Mouse (Mus musculus) hindbrain, embryonic 14.5 days (tissue): ENCODE results near the gene H2-M10.5. TPM values are rescaled to one million over a fixed set of nuclear protein-coding genes. Genes with fewer than 3 reads are reported as not detected.
"Not testable (repeated sequence)": the region's sequence is repeated elsewhere in the genome, so short reads cannot be mapped to it uniquely, and the experiment has no call there.

Experiments used
- ATAC-seq: fragments of 200-750 bp; cut with Nextera tagmentation; 2 replicates; pipeline ENCODE4 v1.8.0; 2017; ENCODE audit warnings: moderate number of reproducible peaks, mild to moderate bottlenecking, moderate TSS enrichment, moderate library complexity; ENCODE audit not compliant: low FRiP score
- DNase-seq: peaks from one replicate; pipeline ENCODE4 v3.0.0-alpha.2; 2015; ENCODE audit warnings: low spot score
- H3K27ac ChIP-seq: fragments of 300-500 bp; sonication (generic); 2 replicates; pipeline ENCODE4 v1.5.1; 2014; ENCODE audit warnings: mild to moderate bottlenecking, moderate library complexity
- H3K27me3 ChIP-seq: fragments of 300-500 bp; sonication (generic); 2 replicates; pipeline ENCODE4 v1.6.1; 2014; ENCODE audit warnings: mild to moderate bottlenecking, low read length, mixed read lengths; ENCODE audit not compliant: control insufficient read depth, insufficient read depth
- H3K36me3 ChIP-seq: fragments of 300-500 bp; sonication (generic); replicated peaks from 2 replicates; pipeline ENCODE4 v1.6.1; 2014; ENCODE audit not compliant: control insufficient read depth, insufficient read depth
- H3K4me1 ChIP-seq: fragments of 300-500 bp; sonication (generic); replicated peaks from 2 replicates; pipeline ENCODE4 v1.6.1; 2014; ENCODE audit warnings: antibody characterized with exemption, low read length, mixed read lengths; ENCODE audit not compliant: control insufficient read depth, insufficient read depth
- H3K4me2 ChIP-seq: fragments of 300-500 bp; sonication (generic); replicated peaks from 2 replicates; pipeline ENCODE4 v1.6.1; 2014; ENCODE audit warnings: mild to moderate bottlenecking, moderate library complexity
- H3K4me3 ChIP-seq: fragments of 300-500 bp; sonication (generic); replicated peaks from 2 replicates; pipeline ENCODE4 v1.5.1; 2014; ENCODE audit warnings: mild to moderate bottlenecking, low read length
- H3K9ac ChIP-seq: fragments of 300-500 bp; sonication (generic); 2 replicates; pipeline ENCODE4 v1.6.1; 2014
- H3K9me3 ChIP-seq: fragments of 300-500 bp; sonication (generic); 2 replicates; pipeline ENCODE4 v1.6.1; 2016; ENCODE audit warnings: low read length; ENCODE audit not compliant: control insufficient read depth
- WGBS: fragments of 180-500 bp; shearing (Covaris S2); extraction: QIAGEN DNeasy Blood & Tissue Kit; methylation state at CpG from one replicate; pipeline ENCODE4 v1.1.7; 2014; 5-methylcytosine and 5-hydroxymethylcytosine counted together
- polyA plus RNA-seq: library from polyadenylated mRNA; unstranded; fragments of >200 nt; fragmentation: Nextera tagmentation; extraction: Ambion mirVana; gene quantifications from 2 replicates; pipeline ENCODE4 v1.2.1, GENCODE M21; 2014

Gene H2-M10.5
- polyA plus RNA-seq = not detected in 2 replicates

DNA sequence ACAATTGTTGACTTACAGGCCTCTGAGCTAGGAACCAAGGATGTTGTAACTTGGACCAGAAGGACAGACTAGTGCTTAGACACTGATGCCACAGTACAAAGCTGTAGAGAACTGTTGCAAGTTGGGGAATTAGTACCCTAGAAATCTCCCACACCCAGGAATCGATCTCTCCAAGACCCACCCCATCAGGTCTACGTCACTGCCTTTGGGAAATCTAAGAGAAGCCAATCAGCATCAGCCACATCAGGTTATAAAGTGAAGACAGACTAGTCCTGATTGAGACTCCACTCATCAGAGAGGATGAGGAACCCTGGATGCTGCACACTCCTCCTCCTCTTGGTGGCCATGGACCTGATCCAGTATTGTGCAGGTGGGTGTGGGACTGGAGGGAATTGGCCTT, at the start of gene H2-M10.5:
TSS of gene H2-M10.5 (plus strand) at position 301 of the 400 bp plus-strand sequence.
- 92% methylated on average over 2 of the region's 2 CpGs for WGBS
- not testable (repeated sequence) for H3K27ac ChIP-seq, H3K9ac ChIP-seq, H3K4me3 ChIP-seq, H3K27me3 ChIP-seq, H3K36me3 ChIP-seq, H3K4me2 ChIP-seq, ATAC-seq, H3K4me1 ChIP-seq, H3K9me3 ChIP-seq, DNase-seq

- Histone ChIP-seq H3K9me3 (no peaks in the 10 kb centered on the region), H3K4me1 (no peaks in the 10 kb centered on the region), H3K27me3 (no peaks in the 10 kb centered on the region), H3K36me3 (no peaks in the 10 kb centered on the region), H3K4me3 (no peak overlapping the region), H3K27ac (no peak overlapping the region), H3K9ac (no peak overlapping the region), H3K4me2 (no peak overlapping the region)
- 23% methylated on average over 2 of the region's 2 CpGs for WGBS
- ATAC-seq = no peak
- DNase-seq = peak; percentile 60
Measured at GRCm38 (mm10) chr17:36726046-36726445, 46.7 kb upstream of the H2-M10.5 start.

- 48% methylated on average over 2 of the region's 2 CpGs for WGBS
- Histone ChIP-seq H3K27ac (no peak overlapping the region), H3K4me1 (no peaks in the 10 kb centered on the region), H3K9ac (no peak overlapping the region), H3K27me3 (no peaks in the 10 kb centered on the region), H3K36me3 (no peaks in the 10 kb centered on the region), H3K4me3 (no peak overlapping the region), H3K9me3 (no peaks in the 10 kb centered on the region), H3K4me2 (no peak overlapping the region)
- no peak for ATAC-seq
- DNase-seq = no peak
Measured at GRCm38 (mm10) chr17:36763816-36764215, 8.9 kb upstream of the H2-M10.5 start.

- not testable (repeated sequence) for H3K27ac ChIP-seq, H3K9me3 ChIP-seq, H3K9ac ChIP-seq, H3K27me3 ChIP-seq, H3K4me1 ChIP-seq, H3K36me3 ChIP-seq, H3K4me2 ChIP-seq, H3K4me3 ChIP-seq
- WGBS = 24% methylated on average over 2 of the region's 2 CpGs
- peak; percentile 40; the same call in 1 of the 2 replicates for ATAC-seq
- peak; percentile 76 for DNase-seq
Measured at GRCm38 (mm10) chr17:36764244-36764643, 8.5 kb upstream of the H2-M10.5 start.

DNA sequence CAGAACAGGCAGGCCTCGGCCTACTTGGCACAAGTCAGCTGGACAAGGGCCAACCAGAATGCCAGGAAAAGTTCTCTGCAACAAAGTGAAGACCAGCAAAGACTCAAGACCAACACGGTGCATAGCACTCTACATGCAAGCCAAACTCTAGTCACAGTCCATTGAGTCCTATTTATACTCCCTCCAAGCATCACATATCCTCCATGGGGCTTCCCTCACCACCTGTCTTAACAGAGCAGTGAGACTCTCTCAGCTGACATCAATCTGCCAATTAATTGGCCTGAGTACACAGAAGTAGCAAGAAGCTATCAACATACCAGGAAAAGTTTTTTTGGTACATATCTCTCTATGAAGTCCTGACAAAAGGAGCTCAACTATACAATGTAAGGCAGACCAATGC, 7.3 kb upstream of the H2-M10.5 start:
- not testable (repeated sequence) for H3K4me3 ChIP-seq, DNase-seq, H3K27ac ChIP-seq, H3K9ac ChIP-seq, H3K4me2 ChIP-seq, H3K4me1 ChIP-seq, H3K27me3 ChIP-seq, H3K9me3 ChIP-seq, H3K36me3 ChIP-seq, ATAC-seq
- 81% methylated on average over 2 of the region's 2 CpGs for WGBS

- H3K27me3 ChIP-seq = no peaks in the 10 kb centered on the region
- 72% methylated on average over 3 of the region's 3 CpGs for WGBS
Measured at GRCm38 (mm10) chr17:36781533-36781932, 8.8 kb downstream of the H2-M10.5 start.

GRCm38 (mm10) chr17:36786483-36786886, 13.8 kb downstream of the H2-M10.5 start:
- H3K27me3 ChIP-seq, H3K9ac ChIP-seq, H3K36me3 ChIP-seq, H3K4me3 ChIP-seq, H3K27ac ChIP-seq, H3K4me2 ChIP-seq, H3K4me1 ChIP-seq, ATAC-seq, H3K9me3 ChIP-seq: not testable (repeated sequence)
- WGBS = 41% methylated on average over 1 of the region's 1 CpGs
- peak; percentile 56 for DNase-seq

More at GRCm38 (mm10) chr17:36781533-36781932, 8.8 kb downstream of the H2-M10.5 start:
- H3K36me3 ChIP-seq = no peaks in the 10 kb centered on the region
- DNase-seq (no peak), ATAC-seq (no peak)
- H3K4me2 ChIP-seq = no peak overlapping the region
- no peak overlapping the region for H3K9ac ChIP-seq
- no peak overlapping the region for H3K27ac ChIP-seq
- H3K4me1 ChIP-seq = no peaks in the 10 kb centered on the region
- no peaks in the 10 kb centered on the region for H3K9me3 ChIP-seq
- H3K4me3 ChIP-seq = no peak overlapping the region

DNA sequence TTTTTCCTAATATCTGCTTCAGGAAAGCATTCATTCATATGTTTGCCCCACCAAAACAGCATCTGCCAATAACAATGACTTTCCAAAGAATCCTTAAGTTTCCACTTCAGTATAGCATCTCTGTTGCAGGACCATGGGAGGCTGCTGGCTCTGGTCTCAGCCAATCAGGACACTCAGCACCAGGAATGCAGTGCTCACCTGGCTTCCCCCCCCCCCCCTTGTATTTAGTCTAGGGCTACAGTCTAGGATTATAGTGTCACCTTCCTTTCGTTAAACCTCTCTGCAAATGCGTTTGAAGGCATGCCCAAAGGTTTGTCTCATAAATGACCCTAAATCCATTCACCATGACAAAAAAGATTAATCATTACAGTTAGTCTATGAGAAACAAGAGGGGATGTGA, 15.6 kb downstream of the H2-M10.5 start:
- Histone ChIP-seq H3K4me1 (no peaks in the 10 kb centered on the region), H3K9me3 (no peaks in the 10 kb centered on the region), H3K9ac (no peak overlapping the region), H3K27ac (no peak overlapping the region), H3K4me2 (no peak overlapping the region), H3K27me3 (no peaks in the 10 kb centered on the region), H3K4me3 (no peak overlapping the region), H3K36me3 (no peaks in the 10 kb centered on the region)
- ATAC-seq (peak; percentile 14; the same call in 1 of the 2 replicates), DNase-seq (no peak)
- WGBS = 81% methylated on average over 2 of the region's 2 CpGs

DNA sequence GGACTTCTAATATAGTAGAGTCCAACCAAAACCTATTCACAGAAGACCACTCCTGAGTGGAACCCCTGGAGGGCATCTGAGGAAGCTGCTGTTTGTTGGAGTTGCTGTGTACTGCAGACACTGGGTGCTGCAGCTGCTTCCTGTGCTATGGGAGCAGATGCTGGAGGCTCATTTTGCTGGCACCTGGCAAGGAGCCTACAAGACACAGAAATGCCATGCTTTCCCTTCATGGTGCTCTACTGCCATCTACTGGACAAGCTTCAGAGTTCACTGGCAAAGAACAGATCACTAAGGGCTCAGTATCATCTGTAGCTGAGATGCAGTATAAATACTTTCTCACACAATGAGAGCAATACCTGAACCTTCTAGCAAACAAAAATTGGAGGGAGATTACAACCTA, 16.1 kb downstream of the H2-M10.5 start:
- H3K27me3 ChIP-seq, H3K4me2 ChIP-seq, H3K36me3 ChIP-seq, H3K27ac ChIP-seq, H3K4me3 ChIP-seq, H3K4me1 ChIP-seq, H3K9ac ChIP-seq, H3K9me3 ChIP-seq: not testable (repeated sequence)
- ATAC-seq = peak; percentile 88
- peak; percentile 95 for DNase-seq

- H3K27me3 ChIP-seq = no peaks in the 10 kb centered on the region
- 90% methylated on average over 10 of the region's 10 CpGs for WGBS
- H3K36me3 ChIP-seq = no peaks in the 10 kb centered on the region
- H3K4me3 ChIP-seq = no peak overlapping the region
- no peak overlapping the region for H3K9ac ChIP-seq
- H3K27ac ChIP-seq = no peak overlapping the region
- DNase-seq (no peak), ATAC-seq (no peak)
- no peaks in the 10 kb centered on the region for H3K9me3 ChIP-seq
- H3K4me2 ChIP-seq = no peak overlapping the region
- H3K4me1 ChIP-seq = no peaks in the 10 kb centered on the region
Measured at GRCm38 (mm10) chr17:36799493-36799892, 26.8 kb downstream of the H2-M10.5 start.
